Comparison of ENCODE assay signal across 23 mouse cellular contexts in genomic region chr6:22168388-22168787, GRCm38 (mm10).
A peak's percentile ranks its signal among the peaks of the same experiment; 100 is the strongest.
DNase-seq lines count a peak whose midpoint lies in the region; ATAC-seq and TF ChIP-seq lines count a peak whose summit lies in the region.
"Had no signal": no experiment of that assay in that cellular context is flagged by ENCODE, and none has a peak within 500 bp of the region (broad histone marks: within the 10 kb centered on the region; RNA-seq: fewer than 3 reads in every experiment).

No protein-coding gene starts in this region.

- no peaks in the 10 kb centered on the region for H3K9me3 ChIP-seq in forebrain, embryonic 12.5 days
- H3K9me3 ChIP-seq in forebrain, embryonic 10.5 days = no peaks in the 10 kb centered on the region
- no peaks in the 10 kb centered on the region for H3K9me3 ChIP-seq in hindbrain, embryonic 11.5 days (ENCODE audit: control insufficient read depth, low read length)
- H3K9me3 ChIP-seq in hindbrain, embryonic 14.5 days (ENCODE audit: control insufficient read depth, low read length) = no peaks in the 10 kb centered on the region
- H3K9me3 ChIP-seq in midbrain, embryonic 13.5 days = no peaks in the 10 kb centered on the region
- H3K9me3 ChIP-seq in midbrain, embryonic 16.5 days (replicated peaks; ENCODE audit: control insufficient read depth, low read length, poor library complexity, severe bottlenecking) = no peaks in the 10 kb centered on the region
- H3K9me3 ChIP-seq in forebrain, postnatal 0 days (ENCODE audit: low read length) = no peaks in the 10 kb centered on the region
- H3K9me3 ChIP-seq: heart, embryonic 10.5 days; heart, embryonic 13.5 days; hindbrain, embryonic 13.5 days had no signal

- H3K4me2 ChIP-seq in forebrain, embryonic 12.5 days = no peak overlapping the region
- H3K4me2 ChIP-seq in hindbrain, embryonic 11.5 days (replicated peaks; ENCODE audit: low read depth, low read length) = no peak overlapping the region
- H3K4me2 ChIP-seq in hindbrain, embryonic 14.5 days (replicated peaks) = no peak overlapping the region
- no peak overlapping the region for H3K4me2 ChIP-seq in midbrain, embryonic 13.5 days (replicated peaks)
- no peak overlapping the region for H3K4me2 ChIP-seq in midbrain, embryonic 16.5 days (ENCODE audit: low read length)
- no peak overlapping the region for H3K4me2 ChIP-seq in forebrain, postnatal 0 days (ENCODE audit: low read depth)
- H3K4me2 ChIP-seq: heart, embryonic 13.5 days; hindbrain, embryonic 13.5 days had no signal

- intact Hi-C loops in heart, postnatal 10 days (cut with DNase I) = no loop called here

- no peaks in the 10 kb centered on the region; the same call in 1 of the 2 replicates for H3K4me1 ChIP-seq in forebrain, embryonic 12.5 days
- H3K4me1 ChIP-seq in forebrain, embryonic 10.5 days = peaks cover 10% of the 10 kb centered on the region; the same call in 1 of the 2 replicates
- no peaks in the 10 kb centered on the region for H3K4me1 ChIP-seq in hindbrain, embryonic 11.5 days (replicated peaks; ENCODE audit: control insufficient read depth, insufficient read depth, low read length)
- 0 out of 2 replicates have a peak, but pooled peaks cover 3% of the 10 kb centered on the region for H3K4me1 ChIP-seq in hindbrain, embryonic 14.5 days (replicated peaks; ENCODE audit: control insufficient read depth, insufficient read depth, low read length)
- peaks cover 4% of the 10 kb centered on the region for H3K4me1 ChIP-seq in midbrain, embryonic 13.5 days (replicated peaks)
- no peaks in the 10 kb centered on the region for H3K4me1 ChIP-seq in midbrain, embryonic 16.5 days (ENCODE audit: control insufficient read depth, insufficient read depth, low read length)
- no peaks in the 10 kb centered on the region for H3K4me1 ChIP-seq in forebrain, postnatal 0 days (ENCODE audit: insufficient read depth)
- H3K4me1 ChIP-seq: heart, embryonic 10.5 days; heart, embryonic 13.5 days; hindbrain, embryonic 13.5 days had no signal

- H3K27me3 ChIP-seq in forebrain, embryonic 12.5 days = no peaks in the 10 kb centered on the region
- no peaks in the 10 kb centered on the region for H3K27me3 ChIP-seq in forebrain, embryonic 10.5 days (ENCODE audit: poor library complexity, severe bottlenecking)
- H3K27me3 ChIP-seq in hindbrain, embryonic 11.5 days (ENCODE audit: control insufficient read depth, insufficient read depth, low read length) = no peaks in the 10 kb centered on the region
- H3K27me3 ChIP-seq in hindbrain, embryonic 14.5 days (ENCODE audit: control insufficient read depth, insufficient read depth, low read length) = no peaks in the 10 kb centered on the region
- H3K27me3 ChIP-seq in midbrain, embryonic 13.5 days = no peaks in the 10 kb centered on the region
- no peaks in the 10 kb centered on the region for H3K27me3 ChIP-seq in midbrain, embryonic 16.5 days (ENCODE audit: control insufficient read depth, insufficient read depth, low read depth, low read length)
- H3K27me3 ChIP-seq in forebrain, postnatal 0 days (ENCODE audit: insufficient read depth, low read length) = no peaks in the 10 kb centered on the region
- H3K27me3 ChIP-seq: heart, embryonic 13.5 days; hindbrain, embryonic 13.5 days had no signal

- ATAC-seq in forebrain, embryonic 12.5 days (ENCODE audit: low FRiP score) = peak; percentile 55; the same call in 1 of the 2 replicates
- peak; percentile 54; the same call in 1 of the 2 replicates for ATAC-seq in hindbrain, embryonic 11.5 days (ENCODE audit: low FRiP score)
- ATAC-seq in hindbrain, embryonic 14.5 days (ENCODE audit: low FRiP score) = no peak
- peak; percentile 69; the same call in 1 of the 2 replicates for ATAC-seq in midbrain, embryonic 13.5 days
- ATAC-seq in midbrain, embryonic 16.5 days = no peak
- peak; percentile 34; the same call in 1 of the 2 replicates for ATAC-seq in forebrain, postnatal 0 days
- ATAC-seq: activated CD4-positive, CD25-positive, alpha-beta regulatory T cell, adult 4 months; hindbrain, postnatal 0 days; inflammation-experienced regulatory T-cells, adult 6 months; intestine, embryonic 16.5 days had no signal

- no peak overlapping the region for H3K27ac ChIP-seq in forebrain, embryonic 12.5 days
- H3K27ac ChIP-seq in forebrain, embryonic 10.5 days = no peak overlapping the region
- H3K27ac ChIP-seq in hindbrain, embryonic 11.5 days (ENCODE audit: low read depth, low read length) = no peak overlapping the region
- no peak overlapping the region for H3K27ac ChIP-seq in hindbrain, embryonic 14.5 days
- H3K27ac ChIP-seq in midbrain, embryonic 13.5 days = no peak overlapping the region
- no peak overlapping the region for H3K27ac ChIP-seq in midbrain, embryonic 16.5 days (ENCODE audit: low read length)
- H3K27ac ChIP-seq in forebrain, postnatal 0 days (ENCODE audit: low read depth, low read length) = no peak overlapping the region
- H3K27ac ChIP-seq: heart, adult 2 months; heart, embryonic 10.5 days; heart, embryonic 13.5 days; hindbrain, embryonic 13.5 days; hindbrain, postnatal 0 days had no signal

- H3K9ac ChIP-seq in forebrain, embryonic 12.5 days = no peak overlapping the region
- H3K9ac ChIP-seq in hindbrain, embryonic 11.5 days (ENCODE audit: low read depth, low read length) = no peak overlapping the region
- no peak overlapping the region for H3K9ac ChIP-seq in hindbrain, embryonic 14.5 days
- H3K9ac ChIP-seq in midbrain, embryonic 13.5 days (replicated peaks) = no peak overlapping the region
- no peak overlapping the region for H3K9ac ChIP-seq in midbrain, embryonic 16.5 days (ENCODE audit: low read depth, low read length)
- no peak overlapping the region for H3K9ac ChIP-seq in forebrain, postnatal 0 days
- H3K9ac ChIP-seq: heart, embryonic 13.5 days; hindbrain, embryonic 13.5 days had no signal

- no peaks in the 10 kb centered on the region for H3K36me3 ChIP-seq in forebrain, embryonic 12.5 days (replicated peaks)
- peaks cover 4% of the 10 kb centered on the region; the same call in 1 of the 2 replicates for H3K36me3 ChIP-seq in forebrain, embryonic 10.5 days (replicated peaks)
- no peaks in the 10 kb centered on the region for H3K36me3 ChIP-seq in hindbrain, embryonic 11.5 days (ENCODE audit: control insufficient read depth, insufficient read depth, low read length)
- no peaks in the 10 kb centered on the region for H3K36me3 ChIP-seq in hindbrain, embryonic 14.5 days (replicated peaks; ENCODE audit: control insufficient read depth, insufficient read depth)
- H3K36me3 ChIP-seq in midbrain, embryonic 13.5 days = no peaks in the 10 kb centered on the region
- no peaks in the 10 kb centered on the region for H3K36me3 ChIP-seq in midbrain, embryonic 16.5 days (ENCODE audit: control insufficient read depth, insufficient read depth, low read length)
- H3K36me3 ChIP-seq in forebrain, postnatal 0 days (ENCODE audit: insufficient read depth) = no peaks in the 10 kb centered on the region
- H3K36me3 ChIP-seq: heart, embryonic 10.5 days; hindbrain, embryonic 13.5 days had no signal

- no peak for DNase-seq in forebrain, embryonic 10.5 days (ENCODE audit: extremely low spot score, low spot score)
- DNase-seq in hindbrain, embryonic 11.5 days (ENCODE audit: low spot score) = no peak
- no peak for DNase-seq in hindbrain, embryonic 14.5 days (ENCODE audit: low spot score)
- DNase-seq in forebrain, postnatal 0 days = no peak
- no peak for DNase-seq in heart, postnatal 10 days
- DNase-seq: adrenal gland, adult 8-10 months; adrenal gland, postnatal 25 days; cerebellum, adult 18-20 months; cerebellum, adult 9-10 months; cerebellum, postnatal 14 days; gastrocnemius, postnatal 10 days; gastrocnemius, postnatal 36 days; heart, adult 2 months had no signal

- H3K4me3 ChIP-seq in forebrain, embryonic 12.5 days (replicated peaks) = no peak overlapping the region
- no peak overlapping the region for H3K4me3 ChIP-seq in forebrain, embryonic 10.5 days
- no peak overlapping the region for H3K4me3 ChIP-seq in hindbrain, embryonic 11.5 days (ENCODE audit: low read depth, low read length)
- H3K4me3 ChIP-seq in hindbrain, embryonic 14.5 days (replicated peaks; ENCODE audit: low read length) = no peak overlapping the region
- no peak overlapping the region for H3K4me3 ChIP-seq in midbrain, embryonic 13.5 days (replicated peaks)
- no peak overlapping the region for H3K4me3 ChIP-seq in midbrain, embryonic 16.5 days (ENCODE audit: low read depth, low read length)
- H3K4me3 ChIP-seq in forebrain, postnatal 0 days (ENCODE audit: low read depth, low read length) = no peak overlapping the region
- H3K4me3 ChIP-seq: heart, adult 2 months; heart, embryonic 10.5 days; heart, embryonic 13.5 days; hindbrain, embryonic 13.5 days had no signal

- WGBS in forebrain, embryonic 12.5 days = 50% methylated on average over 2 of the region's 2 CpGs
- 55% methylated on average over 2 of the region's 2 CpGs for WGBS in forebrain, embryonic 10.5 days
- WGBS in hindbrain, embryonic 11.5 days = 59% methylated on average over 2 of the region's 2 CpGs
- WGBS in hindbrain, embryonic 14.5 days = 40% methylated on average over 2 of the region's 2 CpGs
- 39% methylated on average over 2 of the region's 2 CpGs for WGBS in midbrain, embryonic 13.5 days
- 34% methylated on average over 2 of the region's 2 CpGs for WGBS in midbrain, embryonic 16.5 days
- 41% methylated on average over 2 of the region's 2 CpGs for WGBS in forebrain, postnatal 0 days

- TF ChIP-seq CTCF in forebrain, postnatal 0 days (IDR thresholded peaks at IDR 0.05; ENCODE audit: low read depth) = no peak

Comparison
In these comparisons a context has a peak if more than half of its experiments do, and no peak if none do; other contexts are left out.
1. ATAC-seq: peak in forebrain, embryonic 12.5 days (single experiment), hindbrain, embryonic 11.5 days (single experiment), midbrain, embryonic 13.5 days (single experiment) and forebrain, postnatal 0 days (single experiment); none in hindbrain, embryonic 14.5 days (single experiment) and midbrain, embryonic 16.5 days (single experiment).